ENCODE assay signal across 19 mouse cellular contexts in genomic region chr13:116030152-116030720, GRCm38 (mm10).
A peak's percentile ranks its signal among the peaks of the same experiment; 100 is the strongest.
DNase-seq lines count a peak whose midpoint lies in the region; ATAC-seq and TF ChIP-seq lines count a peak whose summit lies in the region.
"Had no signal": no experiment of that assay in that cellular context is flagged by ENCODE, and none has a peak within 500 bp of the region (broad histone marks: within the 10 kb centered on the region; RNA-seq: fewer than 3 reads in every experiment).

No protein-coding gene starts in this region.

- no peak overlapping the region for H3K4me3 ChIP-seq in kidney, postnatal 0 days (replicated peaks; ENCODE audit: low read depth, low read length)
- H3K4me3 ChIP-seq in lung, postnatal 0 days (ENCODE audit: low read depth, low read length) = no peak overlapping the region
- no peak overlapping the region for H3K4me3 ChIP-seq in lung, adult 2 months (replicated peaks; ENCODE audit: extremely low read depth, low read depth, low read length)
- H3K4me3 ChIP-seq in intestine, embryonic 16.5 days (ENCODE audit: low read length) = no peak overlapping the region
- no peak overlapping the region for H3K4me3 ChIP-seq in stomach, embryonic 16.5 days (replicated peaks; ENCODE audit: low read length)
- H3K4me3 ChIP-seq: embryonic facial prominence, embryonic 10.5 days; forebrain, embryonic 13.5 days; heart, adult 2 months; heart, embryonic 12.5 days; hindbrain, embryonic 10.5 days had no signal

- H3K4me2 ChIP-seq in kidney, postnatal 0 days (ENCODE audit: low read length) = no peak overlapping the region
- no peak overlapping the region for H3K4me2 ChIP-seq in lung, postnatal 0 days (replicated peaks; ENCODE audit: low read depth, low read length)
- H3K4me2 ChIP-seq in intestine, embryonic 16.5 days (ENCODE audit: low read depth, low read length) = no peak overlapping the region
- H3K4me2 ChIP-seq in stomach, embryonic 16.5 days (ENCODE audit: low read depth, low read length) = no peak overlapping the region
- H3K4me2 ChIP-seq: forebrain, embryonic 13.5 days; heart, embryonic 12.5 days had no signal

- WGBS in kidney, postnatal 0 days = 56% methylated on average over 2 of the region's 2 CpGs
- WGBS in lung, postnatal 0 days = 47% methylated on average over 2 of the region's 2 CpGs
- WGBS in lung, adult 2 months = 45% methylated on average over 2 of the region's 2 CpGs
- 67% methylated on average over 2 of the region's 2 CpGs for WGBS in intestine, embryonic 16.5 days
- 58% methylated on average over 2 of the region's 2 CpGs for WGBS in stomach, embryonic 16.5 days

- no peaks in the 10 kb centered on the region for H3K27me3 ChIP-seq in kidney, postnatal 0 days (ENCODE audit: insufficient read depth, low read length)
- H3K27me3 ChIP-seq in lung, postnatal 0 days (replicated peaks; ENCODE audit: insufficient read depth, low read length) = no peaks in the 10 kb centered on the region
- H3K27me3 ChIP-seq in intestine, embryonic 16.5 days (replicated peaks; ENCODE audit: control insufficient read depth, insufficient read depth, low read length) = no peaks in the 10 kb centered on the region
- no peaks in the 10 kb centered on the region for H3K27me3 ChIP-seq in stomach, embryonic 16.5 days (ENCODE audit: control insufficient read depth, insufficient read depth, low read length)
- H3K27me3 ChIP-seq: forebrain, embryonic 13.5 days; heart, embryonic 12.5 days had no signal

- no peaks in the 10 kb centered on the region for H3K4me1 ChIP-seq in kidney, postnatal 0 days (replicated peaks; ENCODE audit: insufficient read depth, low read length)
- H3K4me1 ChIP-seq in lung, postnatal 0 days (ENCODE audit: insufficient read depth, low read depth, low read length) = no peaks in the 10 kb centered on the region
- H3K4me1 ChIP-seq in lung, adult 2 months (ENCODE audit: control insufficient read depth, insufficient read depth, low read length) = no peaks in the 10 kb centered on the region
- H3K4me1 ChIP-seq in intestine, embryonic 16.5 days (ENCODE audit: control insufficient read depth, insufficient read depth, low read length) = no peaks in the 10 kb centered on the region
- no peaks in the 10 kb centered on the region for H3K4me1 ChIP-seq in stomach, embryonic 16.5 days (ENCODE audit: control insufficient read depth, insufficient read depth, low read length)
- H3K4me1 ChIP-seq: embryonic facial prominence, embryonic 10.5 days; forebrain, embryonic 13.5 days; heart, embryonic 12.5 days; hindbrain, embryonic 10.5 days had no signal

- ATAC-seq in kidney, postnatal 0 days (replicated peaks; ENCODE audit: low FRiP score, low read depth) = no peak
- ATAC-seq in lung, postnatal 0 days = no peak
- ATAC-seq in intestine, embryonic 16.5 days = peak; percentile 93
- peak; percentile 79 for ATAC-seq in stomach, embryonic 16.5 days (ENCODE audit: insufficient read depth, low FRiP score)
- ATAC-seq: forebrain, embryonic 13.5 days; forebrain, postnatal 0 days had no signal

- DNase-seq in kidney, postnatal 0 days (ENCODE audit: low spot score) = peak; percentile 3
- no peak for DNase-seq in kidney, postnatal 25 days
- DNase-seq in lung, postnatal 0 days (ENCODE audit: low spot score) = peak; percentile 4
- no peak for DNase-seq in lung, adult 2 months
- DNase-seq in testis, postnatal 10 days (ENCODE audit: low spot score) = no peak
- no peak for DNase-seq in left cerebral cortex, postnatal 4 days
- DNase-seq: adrenal gland, adult 8-10 months; adrenal gland, postnatal 36 days; cerebellum, adult 2 months; cerebellum, postnatal 10 days; forebrain, postnatal 0 days; gastrocnemius, postnatal 14 days; heart, adult 2 months had no signal

- intact Hi-C loops in left cerebral cortex, postnatal 4 days (cut with DNase I) = no loop called here

- no peaks in the 10 kb centered on the region for H3K9me3 ChIP-seq in kidney, postnatal 0 days (replicated peaks; ENCODE audit: low read length)
- no peaks in the 10 kb centered on the region for H3K9me3 ChIP-seq in lung, postnatal 0 days (ENCODE audit: low read length)
- H3K9me3 ChIP-seq in intestine, embryonic 16.5 days (ENCODE audit: control insufficient read depth, low read length) = no peaks in the 10 kb centered on the region
- H3K9me3 ChIP-seq in stomach, embryonic 16.5 days (replicated peaks; ENCODE audit: control insufficient read depth, low read length) = no peaks in the 10 kb centered on the region
- H3K9me3 ChIP-seq: embryonic facial prominence, embryonic 10.5 days; forebrain, embryonic 13.5 days; heart, embryonic 12.5 days; hindbrain, embryonic 10.5 days had no signal

- TF ChIP-seq POLR2A in lung, adult 2 months (IDR thresholded peaks at IDR 0.05; ENCODE audit: borderline replicate concordance, extremely low read depth, low read depth, low read length) = no peak

- H3K9ac ChIP-seq in kidney, postnatal 0 days (ENCODE audit: low read depth, low read length) = no peak overlapping the region
- no peak overlapping the region for H3K9ac ChIP-seq in lung, postnatal 0 days (replicated peaks; ENCODE audit: low read depth)
- no peak overlapping the region for H3K9ac ChIP-seq in intestine, embryonic 16.5 days (ENCODE audit: low read depth, low read length)
- no peak overlapping the region for H3K9ac ChIP-seq in stomach, embryonic 16.5 days (ENCODE audit: low read length)
- H3K9ac ChIP-seq: forebrain, embryonic 13.5 days; forebrain, postnatal 0 days; heart, embryonic 12.5 days had no signal

- TF ChIP-seq CTCF in kidney, postnatal 0 days (IDR thresholded peaks at IDR 0.05; ENCODE audit: low read depth) = no peak
- no peak for TF ChIP-seq CTCF in lung, postnatal 0 days (IDR thresholded peaks at IDR 0.05)
- TF ChIP-seq CTCF in lung, adult 2 months (IDR thresholded peaks at IDR 0.05; ENCODE audit: insufficient read depth, low read length) = no peak

- H3K36me3 ChIP-seq in kidney, postnatal 0 days (ENCODE audit: insufficient read depth, low read length) = no peaks in the 10 kb centered on the region
- H3K36me3 ChIP-seq in lung, postnatal 0 days (ENCODE audit: insufficient read depth, low read length) = no peaks in the 10 kb centered on the region
- no peaks in the 10 kb centered on the region for H3K36me3 ChIP-seq in intestine, embryonic 16.5 days (ENCODE audit: control insufficient read depth, insufficient read depth, low read length)
- H3K36me3 ChIP-seq in stomach, embryonic 16.5 days (ENCODE audit: control insufficient read depth, insufficient read depth, low read length) = no peaks in the 10 kb centered on the region
- H3K36me3 ChIP-seq: embryonic facial prominence, embryonic 10.5 days; heart, embryonic 12.5 days; hindbrain, embryonic 10.5 days had no signal

- H3K27ac ChIP-seq in kidney, postnatal 0 days = no peak overlapping the region
- no peak overlapping the region for H3K27ac ChIP-seq in lung, postnatal 0 days (ENCODE audit: low read length)
- no peak overlapping the region for H3K27ac ChIP-seq in intestine, embryonic 16.5 days (ENCODE audit: low read length)
- H3K27ac ChIP-seq in stomach, embryonic 16.5 days (ENCODE audit: low read length) = no peak overlapping the region; the same call in 1 of the 2 replicates
- H3K27ac ChIP-seq: embryonic facial prominence, embryonic 10.5 days; forebrain, embryonic 13.5 days; heart, adult 2 months; hindbrain, embryonic 10.5 days had no signal

- no peak for TF ChIP-seq EP300 in lung, postnatal 0 days (IDR thresholded peaks at IDR 0.05)

Comparison
In these comparisons a context has a peak if more than half of its experiments do, and no peak if none do; other contexts are left out.
1. DNase-seq: peak in kidney, postnatal 0 days (single experiment) and lung, postnatal 0 days (single experiment); none in kidney, postnatal 25 days (0 of 2), lung, adult 2 months (single experiment), testis, postnatal 10 days (single experiment) and left cerebral cortex, postnatal 4 days (single experiment).
2. ATAC-seq: peak in intestine, embryonic 16.5 days (single experiment) and stomach, embryonic 16.5 days (single experiment); none in kidney, postnatal 0 days (single experiment) and lung, postnatal 0 days (single experiment).